Mouse (Mus musculus): ENCODE measurements around the gene Kcnc1. TPM values are rescaled to one million over a fixed set of nuclear protein-coding genes. Genes with fewer than 3 reads are reported as not detected.

The Kcnc1 gene
- total and polyA plus RNA-seq, 2 experiments from 2014 or later: not detected

- Histone ChIP-seq H3K9ac (replicated peaks; ENCODE audit: low read depth, low read length) (no peak overlapping the region), H3K4me2 (ENCODE audit: low read depth, low read length) (no peak overlapping the region), H3K27ac (ENCODE audit: low read depth) (no peak overlapping the region), H3K9me3 (replicated peaks; ENCODE audit: control insufficient read depth, low read length) (no peaks in the 10 kb centered on the region), H3K27me3 (ENCODE audit: control insufficient read depth, insufficient read depth, low read length) (peaks cover 58% of the 10 kb centered on the region), H3K36me3 (replicated peaks; ENCODE audit: control insufficient read depth, insufficient read depth, low read length) (no peaks in the 10 kb centered on the region), H3K4me3 (ENCODE audit: low read depth, low read length) (no peak overlapping the region), H3K4me1 (ENCODE audit: control insufficient read depth, insufficient read depth) (peaks cover 7% of the 10 kb centered on the region; the same call in 1 of the 2 replicates)
- 22% methylated on average over 12 of the region's 12 CpGs for WGBS
- no peak for ATAC-seq (ENCODE audit: insufficient read depth, low read depth)
- TF ChIP-seq EP300 (IDR thresholded peaks at IDR 0.05; ENCODE audit: low read depth): no peak
- TF ChIP-seq CTCF (IDR thresholded peaks at IDR 0.05; ENCODE audit: low read depth): no peak
- DNase-seq (ENCODE audit: low spot score): no peak
Measured at GRCm38 (mm10) chr7:46393718-46394511, 2.4 kb upstream of the Kcnc1 start.

GRCm38 (mm10) chr7:46394933-46395332 is 1.4 kb upstream of the Kcnc1 start:
- WGBS: 55% methylated on average over 4 of the region's 4 CpGs
- H3K27me3 ChIP-seq (ENCODE audit: control insufficient read depth, insufficient read depth, low read length): peaks cover 68% of the 10 kb centered on the region
- H3K36me3 ChIP-seq (replicated peaks; ENCODE audit: control insufficient read depth, insufficient read depth, low read length): no peaks in the 10 kb centered on the region
- peaks cover 7% of the 10 kb centered on the region; the same call in 1 of the 2 replicates for H3K4me1 ChIP-seq (ENCODE audit: control insufficient read depth, insufficient read depth)
- DNase-seq (ENCODE audit: low spot score) (no peak), ATAC-seq (ENCODE audit: insufficient read depth, low read depth) (no peak)
- no peak for TF ChIP-seq EP300 (IDR thresholded peaks at IDR 0.05; ENCODE audit: low read depth)
- no peak for TF ChIP-seq CTCF (IDR thresholded peaks at IDR 0.05; ENCODE audit: low read depth)
- no peak overlapping the region for H3K4me2 ChIP-seq (ENCODE audit: low read depth, low read length)
- H3K4me3 ChIP-seq (ENCODE audit: low read depth, low read length): no peak overlapping the region
- no peak overlapping the region for H3K9ac ChIP-seq (replicated peaks; ENCODE audit: low read depth, low read length)
- no peaks in the 10 kb centered on the region for H3K9me3 ChIP-seq (replicated peaks; ENCODE audit: control insufficient read depth, low read length)
- H3K27ac ChIP-seq (ENCODE audit: low read depth): no peak overlapping the region

- 40% methylated on average over 6 of the region's 6 CpGs for WGBS
- no peak overlapping the region for H3K4me2 ChIP-seq (ENCODE audit: low read depth, low read length)
- DNase-seq (ENCODE audit: low spot score): no peak
- no peak overlapping the region for H3K9ac ChIP-seq (replicated peaks; ENCODE audit: low read depth, low read length)
- no peak for TF ChIP-seq CTCF (IDR thresholded peaks at IDR 0.05; ENCODE audit: low read depth)
- TF ChIP-seq EP300 (IDR thresholded peaks at IDR 0.05; ENCODE audit: low read depth): no peak
- no peak for ATAC-seq (ENCODE audit: insufficient read depth, low read depth)
- H3K4me1 ChIP-seq (ENCODE audit: control insufficient read depth, insufficient read depth): peaks cover 7% of the 10 kb centered on the region; the same call in 1 of the 2 replicates
- H3K4me3 ChIP-seq (ENCODE audit: low read depth, low read length): no peak overlapping the region
- H3K36me3 ChIP-seq (replicated peaks; ENCODE audit: control insufficient read depth, insufficient read depth, low read length): no peaks in the 10 kb centered on the region
- peaks cover 68% of the 10 kb centered on the region for H3K27me3 ChIP-seq (ENCODE audit: control insufficient read depth, insufficient read depth, low read length)
- no peaks in the 10 kb centered on the region for H3K9me3 ChIP-seq (replicated peaks; ENCODE audit: control insufficient read depth, low read length)
- no peak overlapping the region for H3K27ac ChIP-seq (ENCODE audit: low read depth)
Measured at GRCm38 (mm10) chr7:46395571-46395970, 726 bp upstream of the Kcnc1 start.

- H3K4me2 ChIP-seq (ENCODE audit: low read depth, low read length): peak overlapping the region; percentile 75; the same call in 1 of the 2 replicates
- no peak overlapping the region for H3K27ac ChIP-seq (ENCODE audit: low read depth)
- WGBS: 1% methylated on average over 56 of the region's 64 CpGs
- no peak for TF ChIP-seq EP300 (IDR thresholded peaks at IDR 0.05; ENCODE audit: low read depth)
- TF ChIP-seq CTCF (IDR thresholded peaks at IDR 0.05; ENCODE audit: low read depth): no peak
- no peaks in the 10 kb centered on the region for H3K9me3 ChIP-seq (replicated peaks; ENCODE audit: control insufficient read depth, low read length)
- no peaks in the 10 kb centered on the region for H3K36me3 ChIP-seq (replicated peaks; ENCODE audit: control insufficient read depth, insufficient read depth, low read length)
- peaks cover 68% of the 10 kb centered on the region for H3K27me3 ChIP-seq (ENCODE audit: control insufficient read depth, insufficient read depth, low read length)
- H3K9ac ChIP-seq (replicated peaks; ENCODE audit: low read depth, low read length): no peak overlapping the region
- peak overlapping the region; percentile 43 for H3K4me3 ChIP-seq (ENCODE audit: low read depth, low read length)
- peak; percentile 5; the same call in 1 of the 2 replicates for ATAC-seq (ENCODE audit: insufficient read depth, low read depth)
- peaks cover 7% of the 10 kb centered on the region; the same call in 1 of the 2 replicates for H3K4me1 ChIP-seq (ENCODE audit: control insufficient read depth, insufficient read depth)
- no peak for DNase-seq (ENCODE audit: low spot score)
Measured at GRCm38 (mm10) chr7:46396928-46397731, 833 bp downstream of the Kcnc1 start.

- Histone ChIP-seq H3K9me3 (replicated peaks; ENCODE audit: control insufficient read depth, low read length) (no peaks in the 10 kb centered on the region), H3K4me1 (ENCODE audit: control insufficient read depth, insufficient read depth) (peaks cover 7% of the 10 kb centered on the region; the same call in 1 of the 2 replicates), H3K27me3 (ENCODE audit: control insufficient read depth, insufficient read depth, low read length) (peaks cover 68% of the 10 kb centered on the region), H3K9ac (replicated peaks; ENCODE audit: low read depth, low read length) (no peak overlapping the region), H3K4me2 (ENCODE audit: low read depth, low read length) (no peak overlapping the region), H3K4me3 (ENCODE audit: low read depth, low read length) (0 out of 2 replicates have a peak overlapping the region, but pooled peaks have one; percentile 1), H3K36me3 (replicated peaks; ENCODE audit: control insufficient read depth, insufficient read depth, low read length) (no peaks in the 10 kb centered on the region), H3K27ac (ENCODE audit: low read depth) (no peak overlapping the region)
- DNase-seq (ENCODE audit: low spot score) (no peak), ATAC-seq (ENCODE audit: insufficient read depth, low read depth) (no peak)
- 9% methylated on average over 69 of the region's 70 CpGs for WGBS
- TF ChIP-seq EP300 (IDR thresholded peaks at IDR 0.05; ENCODE audit: low read depth) (no peak), CTCF (IDR thresholded peaks at IDR 0.05; ENCODE audit: low read depth) (no peak)
Measured at GRCm38 (mm10) chr7:46397732-46398333, 1.5 kb downstream of the Kcnc1 start.
